In genomic region chr9:90430898-90431297, GRCm38 (mm10) we compare ENCODE assay signal across 27 mouse cellular contexts.
A peak's percentile ranks its signal among the peaks of the same experiment; 100 is the strongest.
DNase-seq lines count a peak whose midpoint lies in the region; ATAC-seq and TF ChIP-seq lines count a peak whose summit lies in the region.
"Had no signal": no experiment of that assay in that cellular context is flagged by ENCODE, and none has a peak within 500 bp of the region (broad histone marks: within the 10 kb centered on the region; RNA-seq: fewer than 3 reads in every experiment).

No protein-coding gene starts in this region.

- no peaks in the 10 kb centered on the region for H3K36me3 ChIP-seq in liver, postnatal 0 days (replicated peaks; ENCODE audit: insufficient read depth, low read length)
- no peaks in the 10 kb centered on the region for H3K36me3 ChIP-seq in liver, embryonic 12.5 days
- H3K36me3 ChIP-seq in macrophage (ENCODE audit: inconsistent target) = no peaks in the 10 kb centered on the region
- H3K36me3 ChIP-seq: heart, embryonic 15.5 days; limb, embryonic 10.5 days; midbrain, embryonic 15.5 days had no signal

- no peak overlapping the region for H3K9ac ChIP-seq in liver, postnatal 0 days (replicated peaks)
- H3K9ac ChIP-seq in liver, embryonic 12.5 days = no peak overlapping the region
- H3K9ac ChIP-seq: forebrain, embryonic 13.5 days; heart, embryonic 15.5 days; lung, embryonic 14.5 days; midbrain, embryonic 15.5 days had no signal

- H3K4me2 ChIP-seq in liver, postnatal 0 days (ENCODE audit: low read depth, low read length) = no peak overlapping the region
- H3K4me2 ChIP-seq in liver, embryonic 12.5 days = no peak overlapping the region
- H3K4me2 ChIP-seq: forebrain, embryonic 13.5 days; heart, embryonic 15.5 days; lung, embryonic 14.5 days; midbrain, embryonic 15.5 days had no signal

- no peak overlapping the region for H3K27ac ChIP-seq in liver, postnatal 0 days (ENCODE audit: low read depth)
- no peak overlapping the region for H3K27ac ChIP-seq in liver, embryonic 12.5 days
- peak overlapping the region; percentile 33 for H3K27ac ChIP-seq in macrophage
- H3K27ac ChIP-seq: forebrain, embryonic 13.5 days; heart, embryonic 15.5 days; hindbrain, postnatal 0 days; limb, embryonic 10.5 days; midbrain, embryonic 15.5 days had no signal

- no peak for TF ChIP-seq CTCF in liver, postnatal 0 days (IDR thresholded peaks at IDR 0.05; ENCODE audit: low read depth)

- no peak for TF ChIP-seq EP300 in liver, postnatal 0 days (IDR thresholded peaks at IDR 0.05; ENCODE audit: low read depth)

- H3K79me2 ChIP-seq in macrophage (ENCODE audit: inconsistent target) = no peaks in the 10 kb centered on the region

- 28% methylated on average over 2 of the region's 2 CpGs for WGBS in liver, postnatal 0 days (ENCODE audit: insufficient replicate concordance)
- WGBS in liver, embryonic 12.5 days (ENCODE audit: insufficient replicate concordance) = 23% methylated on average over 2 of the region's 2 CpGs
- WGBS in macrophage (ENCODE audit: missing documents) = 7% methylated on average over 2 of the region's 2 CpGs

- no peaks in the 10 kb centered on the region for H3K27me3 ChIP-seq in liver, postnatal 0 days (ENCODE audit: insufficient read depth, low read length)
- H3K27me3 ChIP-seq in liver, embryonic 12.5 days (replicated peaks) = no peaks in the 10 kb centered on the region
- H3K27me3 ChIP-seq: forebrain, embryonic 13.5 days; heart, embryonic 15.5 days; midbrain, embryonic 15.5 days had no signal

- H3K9me3 ChIP-seq in liver, postnatal 0 days (ENCODE audit: low read length) = no peaks in the 10 kb centered on the region
- H3K9me3 ChIP-seq in liver, embryonic 12.5 days (replicated peaks) = no peaks in the 10 kb centered on the region
- H3K9me3 ChIP-seq: forebrain, embryonic 13.5 days; heart, embryonic 15.5 days; limb, embryonic 10.5 days; midbrain, embryonic 15.5 days had no signal

- no peak for DNase-seq in liver, postnatal 0 days
- DNase-seq in Muller cell, postnatal 12 days (ENCODE audit: inconsistent ontology term) = peak; percentile 46
- DNase-seq in skeletal muscle tissue, adult 2 months (ENCODE audit: low read depth, low spot score) = peak; percentile 10
- no peak for DNase-seq in thymus, postnatal 0 days (ENCODE audit: low spot score)
- DNase-seq in thymus, postnatal 36 days = no peak
- DNase-seq: adrenal gland, adult 8-10 months; cerebellum, adult 2 months; cerebellum, postnatal 25 days; gastrocnemius, postnatal 25 days; heart, postnatal 4 days; kidney, adult 9 months; kidney, postnatal 14 days; liver; lung, embryonic 14.5 days; right cerebral cortex, adult 18-20 months; right cerebral cortex, postnatal 4 days; thymus, adult 2 months had no signal

- no peak overlapping the region for H3K4me3 ChIP-seq in liver, postnatal 0 days (ENCODE audit: low read depth, low read length)
- H3K4me3 ChIP-seq in liver, embryonic 12.5 days = no peak overlapping the region
- H3K4me3 ChIP-seq in macrophage (ENCODE audit: inconsistent target) = no peak overlapping the region
- H3K4me3 ChIP-seq: forebrain, embryonic 13.5 days; heart, embryonic 15.5 days; limb, embryonic 10.5 days; midbrain, embryonic 15.5 days had no signal

- ATAC-seq in liver, postnatal 0 days = peak; percentile 73
- no peak for ATAC-seq in liver, embryonic 12.5 days
- ATAC-seq in CD4-positive, CD25-positive, alpha-beta regulatory T cell, adult 4 months = no peak
- ATAC-seq: activated CD4-positive, CD25-positive, alpha-beta regulatory T cell, adult 4 months; forebrain, embryonic 13.5 days; hindbrain, postnatal 0 days; intestine, embryonic 16.5 days; midbrain, embryonic 15.5 days had no signal

- no peaks in the 10 kb centered on the region for H3K4me1 ChIP-seq in liver, postnatal 0 days (ENCODE audit: insufficient read depth)
- no peaks in the 10 kb centered on the region for H3K4me1 ChIP-seq in liver, embryonic 12.5 days
- H3K4me1 ChIP-seq: forebrain, embryonic 13.5 days; heart, embryonic 15.5 days; limb, embryonic 10.5 days; midbrain, embryonic 15.5 days had no signal

Comparison
In these comparisons a context has a peak if more than half of its experiments do, and no peak if none do; other contexts are left out.
1. DNase-seq: peak in Muller cell, postnatal 12 days (single experiment) and skeletal muscle tissue, adult 2 months (single experiment); none in liver, postnatal 0 days (single experiment), thymus, postnatal 0 days (single experiment) and thymus, postnatal 36 days (0 of 2).